Mouse (Mus musculus) embryonic fibroblast, embryonic 13.5 days (primary cell): ENCODE measurements at regions not wholly inside any gene's neighbourhood (a gene's known extent, or its start where the extent isn't known, plus 50 kb on each side); places are given as distances from the start of the nearest gene placed in this dataset.

Source experiments
- H3K27ac ChIP-seq: 2 replicates; pipeline ENCODE4 v1.5.1; 2012; ENCODE audit warnings: low read length, control low read depth, inconsistent platforms; ENCODE audit not compliant: insufficient read depth
- H3K4me1 ChIP-seq: 2 replicates; pipeline ENCODE4 v1.6.1; 2011; ENCODE audit warnings: low read length; ENCODE audit not compliant: control insufficient read depth, insufficient read depth
- H3K4me3 ChIP-seq: 2 replicates; pipeline ENCODE4 v1.5.1; 2011; ENCODE audit warnings: mild to moderate bottlenecking, control low read depth, low read length; ENCODE audit not compliant: insufficient read depth
- CTCF ChIP-seq: IDR thresholded peaks from 2 replicates; pipeline ENCODE4 v1.5.1; 2011; ENCODE audit warnings: mild to moderate bottlenecking, control low read depth, low read length, moderate library complexity, borderline replicate concordance; ENCODE audit not compliant: insufficient read depth
- POLR2A ChIP-seq: IDR thresholded peaks from 2 replicates; pipeline ENCODE4 v1.6.1; 2011; ENCODE audit warnings: low read depth, mild to moderate bottlenecking, control low read depth, low read length, moderate library complexity

DNA sequence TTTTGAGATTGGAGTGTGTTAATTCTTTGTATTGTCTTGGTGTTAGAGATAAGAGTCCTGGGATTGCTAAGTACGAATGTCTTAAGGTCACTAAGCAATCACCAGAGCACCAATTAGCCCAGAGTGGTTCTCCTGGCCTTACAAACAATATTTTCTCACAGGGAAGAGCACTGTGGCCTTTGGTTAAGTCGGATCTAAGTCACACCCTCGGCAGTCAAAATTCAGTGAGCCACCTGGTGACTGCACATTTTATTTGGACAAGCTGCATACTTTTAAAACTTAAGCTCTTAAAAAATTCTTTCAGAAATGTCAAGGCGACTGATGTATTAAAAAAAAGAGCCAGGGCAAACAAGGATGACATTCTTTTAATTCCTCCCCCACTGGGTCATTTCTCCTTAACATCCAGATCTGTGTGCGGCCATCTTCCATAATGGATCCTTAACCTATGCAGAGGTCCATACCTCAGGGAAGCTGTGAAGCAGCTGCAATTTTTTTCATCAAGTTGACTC lies 60.9 kb upstream of the Foxa2 start:
- Histone ChIP-seq H3K4me1 (no peaks in the 10 kb centered on the region), H3K27ac (no peak overlapping the region), H3K4me3 (no peak overlapping the region)
- no peak for TF ChIP-seq POLR2A
- TF ChIP-seq CTCF: no peak

DNA sequence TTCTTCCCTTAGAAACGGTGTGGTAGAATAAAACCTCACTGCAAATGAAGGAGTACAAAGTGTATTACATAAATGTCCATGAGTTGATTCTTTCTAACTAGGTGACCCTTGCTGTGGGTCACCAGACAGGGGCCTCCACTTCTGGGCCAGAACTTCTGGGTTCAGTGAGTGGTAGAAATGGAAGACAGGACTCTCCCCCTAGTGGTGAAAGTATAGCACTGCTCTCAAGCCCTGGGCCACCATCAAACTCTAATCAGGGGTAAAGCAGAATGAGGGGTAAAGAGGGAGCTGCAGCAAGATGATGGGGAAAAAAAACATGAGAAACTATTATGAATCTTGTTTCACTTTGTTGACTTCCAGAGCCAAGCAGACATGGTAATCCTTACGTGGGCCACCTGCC lies 63.4 kb upstream of the Foxa2 start:
- Histone ChIP-seq H3K27ac (no peak overlapping the region), H3K4me3 (no peak overlapping the region), H3K4me1 (no peaks in the 10 kb centered on the region)

DNA sequence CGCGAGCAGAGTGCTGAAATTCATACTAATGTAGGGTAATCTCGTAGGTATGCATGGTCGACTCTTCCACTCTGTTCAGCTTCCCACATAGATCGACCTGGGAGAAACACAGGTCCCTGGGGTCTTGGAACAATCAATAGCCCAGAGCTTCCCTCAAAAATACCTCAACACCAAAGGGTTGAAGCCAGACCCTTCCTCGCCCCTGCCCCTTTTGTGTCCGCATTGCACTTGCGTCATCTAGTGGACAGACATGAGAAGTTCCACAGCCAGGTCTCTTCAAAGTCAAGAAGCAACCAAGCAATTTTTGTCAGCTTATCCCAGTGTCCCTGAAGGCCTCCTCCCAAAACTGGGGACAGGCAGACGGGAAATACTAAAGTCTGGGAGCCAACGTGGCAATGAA lies 65.1 kb upstream of the Foxa2 start:
- TF ChIP-seq POLR2A (no peak), CTCF (peak; percentile 28; the same call in 1 of the 2 replicates)
- H3K27ac ChIP-seq: no peak overlapping the region
- H3K4me1 ChIP-seq: no peaks in the 10 kb centered on the region; the same call in none of the 2 replicates
- H3K4me3 ChIP-seq: no peak overlapping the region

More for the DNA sequence above, 63.4 kb upstream of the Foxa2 start:
- TF ChIP-seq POLR2A: no peak
- TF ChIP-seq CTCF: no peak

DNA sequence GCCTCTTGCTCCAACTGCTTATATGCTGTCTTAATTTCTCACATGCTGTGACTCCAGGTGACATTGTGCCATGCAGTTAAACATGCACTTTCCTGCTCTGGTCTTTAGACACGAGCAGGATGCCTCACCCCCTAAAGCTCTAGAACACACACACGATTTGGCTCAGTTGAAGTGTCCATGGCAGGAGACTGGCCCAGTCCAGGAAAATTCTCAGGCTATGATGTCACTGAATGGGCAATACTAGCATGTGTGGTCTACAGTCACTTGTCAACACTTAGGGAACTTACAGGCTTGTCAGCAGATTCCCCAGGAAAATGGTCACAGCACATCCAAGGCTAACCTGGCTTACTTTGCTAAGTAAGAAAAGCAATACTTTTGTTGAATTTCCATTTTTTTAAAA lies 66.4 kb upstream of the Foxa2 start:
- H3K27ac ChIP-seq: no peak overlapping the region
- no peaks in the 10 kb centered on the region; the same call in none of the 2 replicates for H3K4me1 ChIP-seq
- H3K4me3 ChIP-seq: no peak overlapping the region
- no peak for TF ChIP-seq POLR2A
- TF ChIP-seq CTCF: no peak

DNA sequence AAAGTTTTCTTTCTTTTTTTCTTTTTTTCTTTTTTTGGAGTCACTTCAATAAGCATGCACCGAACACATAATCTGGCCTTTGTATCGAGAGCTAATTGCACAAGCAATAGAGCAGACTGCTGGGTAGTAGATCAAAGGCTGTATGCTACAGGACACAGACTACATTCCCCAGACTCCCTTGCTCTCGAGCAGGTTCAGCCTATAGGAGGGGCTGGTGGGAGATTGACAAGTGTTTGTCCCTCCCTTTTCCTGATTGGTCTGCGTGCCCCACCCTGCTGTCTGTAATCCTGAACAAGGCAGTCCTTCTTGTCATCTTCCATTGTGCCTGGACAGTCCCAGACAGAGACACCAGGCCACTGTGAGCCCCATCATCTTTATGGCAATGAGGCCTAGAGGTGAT lies 67.8 kb upstream of the Foxa2 start:
- Histone ChIP-seq H3K27ac (no peak overlapping the region), H3K4me3 (no peak overlapping the region), H3K4me1 (no peaks in the 10 kb centered on the region; the same call in none of the 2 replicates)
- no peak for TF ChIP-seq CTCF
- TF ChIP-seq POLR2A: no peak

DNA sequence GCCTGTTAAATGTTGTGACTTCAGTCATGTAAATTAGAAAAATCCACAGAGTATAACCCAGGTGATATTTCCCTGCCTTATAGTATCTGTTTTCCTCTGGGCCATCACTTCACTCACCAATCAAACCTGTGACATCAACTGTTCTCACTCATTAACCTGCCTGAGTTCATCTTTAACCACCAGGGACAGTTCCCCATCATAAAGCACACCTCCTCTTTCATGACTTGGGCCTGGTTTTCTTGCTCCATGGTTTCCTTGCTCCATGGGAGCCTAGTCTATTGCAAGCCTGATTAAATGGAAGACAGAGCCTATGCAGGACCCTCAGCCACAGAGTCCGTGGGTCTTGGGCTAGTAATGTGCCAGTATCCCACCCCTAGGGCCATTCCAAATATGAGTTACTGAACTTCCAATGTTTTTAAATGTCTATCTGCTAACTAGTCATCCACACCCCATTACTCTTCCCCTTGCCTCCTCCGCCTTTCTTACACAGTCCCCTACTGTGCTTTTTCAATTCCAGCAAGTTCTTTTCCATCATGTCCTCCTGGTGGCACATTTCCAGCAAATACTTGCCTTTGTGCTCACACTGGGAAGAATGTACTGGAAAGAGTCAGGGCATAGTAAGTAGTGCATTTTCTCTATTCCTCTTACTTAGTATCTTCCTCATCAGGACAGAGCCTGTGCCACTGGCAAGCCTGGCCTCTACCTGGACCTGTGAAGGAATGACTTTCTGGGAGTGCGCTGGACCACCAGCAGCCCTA lies 69.4 kb upstream of the Foxa2 start:
- no peak overlapping the region for H3K4me3 ChIP-seq
- TF ChIP-seq POLR2A: no peak
- no peak for TF ChIP-seq CTCF
- no peaks in the 10 kb centered on the region; the same call in none of the 2 replicates for H3K4me1 ChIP-seq
- H3K27ac ChIP-seq: peak overlapping the region; percentile 5; the same call in 1 of the 2 replicates

DNA sequence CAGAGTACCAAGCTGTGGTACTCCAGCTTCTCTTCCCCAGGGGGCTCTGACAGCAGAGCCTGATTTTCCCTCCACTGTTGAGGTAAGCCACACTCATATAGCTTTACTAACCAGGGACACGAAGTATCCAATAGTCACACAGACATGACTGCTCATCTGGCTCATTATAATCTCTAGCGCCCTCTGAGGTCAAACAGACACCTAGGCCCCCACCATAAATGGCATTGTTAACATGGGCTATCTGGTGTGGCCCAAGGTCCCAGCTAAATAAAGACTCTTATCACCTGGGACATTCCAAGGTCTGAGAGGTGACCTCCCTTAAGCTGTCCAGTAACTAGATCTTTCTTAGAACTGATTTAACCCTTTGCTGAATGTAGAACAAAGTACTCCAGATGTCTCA lies 70.7 kb upstream of the Foxa2 start:
- Histone ChIP-seq H3K4me1 (no peaks in the 10 kb centered on the region; the same call in none of the 2 replicates), H3K4me3 (no peak overlapping the region), H3K27ac (no peak overlapping the region)
- no peak for TF ChIP-seq CTCF
- no peak for TF ChIP-seq POLR2A

DNA sequence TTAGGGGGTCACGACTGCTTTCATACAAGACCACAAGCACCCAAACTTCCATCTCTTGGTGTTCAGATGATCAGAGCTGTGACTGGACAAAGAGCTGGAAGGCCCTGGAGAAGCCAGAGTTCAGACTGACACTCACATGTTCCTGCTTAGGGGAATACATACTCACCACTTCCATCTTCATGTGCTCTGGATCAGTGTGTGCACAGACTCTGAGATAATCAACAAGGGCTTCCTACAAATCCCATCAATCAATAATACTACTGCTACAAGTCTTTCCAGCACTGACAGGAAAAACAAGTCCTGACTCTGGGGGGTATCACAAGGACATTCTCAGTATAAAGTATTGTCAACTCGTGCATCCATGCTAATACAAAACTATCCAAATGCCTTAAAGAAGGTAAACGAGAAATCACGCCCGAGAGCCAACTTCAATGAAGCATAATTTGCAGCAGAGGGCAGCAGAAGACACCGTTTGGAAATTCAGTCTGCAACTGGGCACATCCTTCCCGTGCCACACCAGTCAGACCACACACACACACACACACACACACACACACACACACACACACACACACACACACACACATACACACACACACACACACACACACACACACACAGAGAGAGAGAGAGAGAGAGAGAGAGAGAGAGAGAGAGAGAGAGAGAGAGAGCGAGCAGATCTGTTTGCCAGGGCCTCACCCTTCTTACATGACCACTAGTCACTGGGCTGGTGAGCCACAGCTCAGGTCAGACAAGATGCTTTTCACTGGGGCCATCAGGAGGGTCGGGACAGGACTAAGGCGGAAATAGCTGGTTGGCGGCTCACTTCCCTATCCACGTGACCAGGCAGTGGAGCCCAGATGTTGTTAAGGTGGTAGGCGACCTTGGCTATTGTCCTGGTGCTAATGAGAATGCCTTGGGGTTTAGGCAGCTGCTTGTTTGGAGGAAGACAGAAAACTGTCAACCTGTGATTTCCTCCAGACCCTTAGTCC lies 75.4 kb upstream of the Foxa2 start:
- no peaks in the 10 kb centered on the region for H3K4me1 ChIP-seq
- H3K27ac ChIP-seq: no peak overlapping the region
- H3K4me3 ChIP-seq: no peak overlapping the region
- TF ChIP-seq POLR2A (no peak), CTCF (peak; percentile 59; the same call in 1 of the 2 replicates)

DNA sequence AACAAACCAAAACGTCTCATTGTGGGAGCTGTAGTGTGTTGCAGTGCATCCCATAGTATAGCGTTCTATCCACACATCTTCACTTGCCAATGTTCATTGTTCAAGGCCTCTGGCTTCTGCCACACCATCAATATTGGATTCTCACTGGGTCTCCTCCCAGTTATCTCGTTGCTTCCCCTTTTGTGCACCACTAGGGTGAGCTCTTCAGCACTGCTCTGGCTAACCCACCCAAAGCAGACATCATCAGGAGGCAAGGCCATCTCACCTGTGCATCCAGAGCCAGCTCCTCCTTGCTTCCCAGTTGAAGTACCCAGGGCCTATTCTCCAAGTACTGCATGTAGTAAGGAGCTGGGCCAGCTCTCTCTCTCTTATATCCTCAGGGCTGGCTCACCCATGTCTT lies 77.0 kb upstream of the Foxa2 start:
- Histone ChIP-seq H3K4me3 (no peak overlapping the region), H3K4me1 (no peaks in the 10 kb centered on the region), H3K27ac (no peak overlapping the region)
- peak; percentile 42; the same call in 1 of the 2 replicates for TF ChIP-seq CTCF
- TF ChIP-seq POLR2A: no peak

DNA sequence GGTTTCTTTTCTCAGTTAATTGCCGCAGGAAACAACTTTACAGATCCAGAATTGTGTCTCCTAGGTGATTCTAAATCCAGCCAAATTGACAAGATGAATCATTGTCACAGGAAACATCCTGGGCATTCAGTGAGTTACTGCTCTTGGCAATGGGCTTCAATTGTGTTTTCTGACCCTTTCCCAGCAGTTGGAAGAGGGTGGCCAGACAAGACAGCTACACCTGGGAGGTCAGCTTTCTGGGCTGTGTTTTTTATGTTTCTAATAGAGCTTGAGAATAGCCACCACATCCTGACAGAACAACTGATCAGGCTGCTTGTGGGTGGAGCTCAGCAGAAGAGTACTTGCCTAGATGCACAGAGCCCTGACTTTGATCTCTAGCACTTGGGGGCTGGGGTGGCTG lies 87.0 kb upstream of the Foxa2 start:
- Histone ChIP-seq H3K27ac (no peak overlapping the region), H3K4me1 (no peaks in the 10 kb centered on the region), H3K4me3 (no peak overlapping the region)
- TF ChIP-seq POLR2A: no peak
- TF ChIP-seq CTCF: no peak
